Mouse (Mus musculus): Measurements from ENCODE around the gene Akirin2. TPM values are rescaled to one million over a fixed set of nuclear protein-coding genes. Genes with fewer than 3 reads are reported as not detected.
"Not testable (repeated sequence)": the region's sequence is repeated elsewhere in the genome, so short reads cannot be mapped to it uniquely, and the experiment has no call there.

Gene Akirin2
- polyA plus RNA-seq, 1 experiment from 2014 or later, result 14.7 TPM

- no peaks in the 10 kb centered on the region for H3K27me3 ChIP-seq (ENCODE audit: control insufficient read depth, insufficient read depth, low read length)
- no peak overlapping the region for H3K9ac ChIP-seq (ENCODE audit: low read length)
- H3K4me3 ChIP-seq (replicated peaks; ENCODE audit: low read length), result no peak overlapping the region
- WGBS, result 76% methylated on average over 1 of the region's 1 CpGs
- H3K4me2 ChIP-seq (ENCODE audit: low read depth, low read length), result no peak overlapping the region
- no peaks in the 10 kb centered on the region for H3K4me1 ChIP-seq (ENCODE audit: control insufficient read depth, insufficient read depth, low read length)
- no peak for ATAC-seq (ENCODE audit: insufficient read depth, low FRiP score)
- peaks cover 27% of the 10 kb centered on the region; the same call in 1 of the 2 replicates for H3K36me3 ChIP-seq (ENCODE audit: control insufficient read depth, insufficient read depth, low read length)
- H3K27ac ChIP-seq (ENCODE audit: low read length), result no peak overlapping the region
- no peaks in the 10 kb centered on the region for H3K9me3 ChIP-seq (replicated peaks; ENCODE audit: control insufficient read depth, low read length)
Observed at GRCm38 (mm10) chr4:34579215-34579614, 28.5 kb downstream of the Akirin2 start.

- H3K4me3 ChIP-seq (replicated peaks; ENCODE audit: low read length); H3K4me2 ChIP-seq (ENCODE audit: low read depth, low read length); H3K9me3 ChIP-seq (replicated peaks; ENCODE audit: control insufficient read depth, low read length); H3K27ac ChIP-seq (ENCODE audit: low read length); ATAC-seq (ENCODE audit: insufficient read depth, low FRiP score); H3K27me3 ChIP-seq (ENCODE audit: control insufficient read depth, insufficient read depth, low read length); H3K4me1 ChIP-seq (ENCODE audit: control insufficient read depth, insufficient read depth, low read length); H3K9ac ChIP-seq (ENCODE audit: low read length): not testable (repeated sequence)
- peaks cover 16% of the 10 kb centered on the region; the same call in 1 of the 2 replicates for H3K36me3 ChIP-seq (ENCODE audit: control insufficient read depth, insufficient read depth, low read length)
- WGBS, result 84% methylated on average over 1 of the region's 1 CpGs
Observed at GRCm38 (mm10) chr4:34581489-34581888, 30.8 kb downstream of the Akirin2 start.

- ATAC-seq (ENCODE audit: insufficient read depth, low FRiP score), result no peak
- Histone ChIP-seq H3K36me3 (ENCODE audit: control insufficient read depth, insufficient read depth, low read length) (peaks cover 11% of the 10 kb centered on the region; the same call in 1 of the 2 replicates), H3K27me3 (ENCODE audit: control insufficient read depth, insufficient read depth, low read length) (no peaks in the 10 kb centered on the region), H3K4me1 (ENCODE audit: control insufficient read depth, insufficient read depth, low read length) (no peaks in the 10 kb centered on the region), H3K4me2 (ENCODE audit: low read depth, low read length) (no peak overlapping the region), H3K9ac (ENCODE audit: low read length) (no peak overlapping the region), H3K4me3 (replicated peaks; ENCODE audit: low read length) (no peak overlapping the region), H3K9me3 (replicated peaks; ENCODE audit: control insufficient read depth, low read length) (no peaks in the 10 kb centered on the region), H3K27ac (ENCODE audit: low read length) (no peak overlapping the region)
- WGBS, result 65% methylated on average over 7 of the region's 7 CpGs
Observed at GRCm38 (mm10) chr4:34581990-34582389, 31.3 kb downstream of the Akirin2 start.

GRCm38 (mm10) chr4:34582476-34582875 is 31.7 kb downstream of the Akirin2 start:
- Histone ChIP-seq H3K27ac (ENCODE audit: low read length) (no peak overlapping the region), H3K9me3 (replicated peaks; ENCODE audit: control insufficient read depth, low read length) (no peaks in the 10 kb centered on the region), H3K36me3 (ENCODE audit: control insufficient read depth, insufficient read depth, low read length) (peaks cover 9% of the 10 kb centered on the region; the same call in 1 of the 2 replicates), H3K4me2 (ENCODE audit: low read depth, low read length) (no peak overlapping the region), H3K27me3 (ENCODE audit: control insufficient read depth, insufficient read depth, low read length) (no peaks in the 10 kb centered on the region), H3K4me3 (replicated peaks; ENCODE audit: low read length) (no peak overlapping the region), H3K4me1 (ENCODE audit: control insufficient read depth, insufficient read depth, low read length) (no peaks in the 10 kb centered on the region), H3K9ac (ENCODE audit: low read length) (no peak overlapping the region)
- peak; percentile 60; the same call in 1 of the 2 replicates for ATAC-seq (ENCODE audit: insufficient read depth, low FRiP score)
- 55% methylated on average over 5 of the region's 5 CpGs for WGBS

- Histone ChIP-seq H3K27ac (ENCODE audit: low read length) (no peak overlapping the region), H3K9me3 (replicated peaks; ENCODE audit: control insufficient read depth, low read length) (no peaks in the 10 kb centered on the region), H3K4me2 (ENCODE audit: low read depth, low read length) (no peak overlapping the region), H3K9ac (ENCODE audit: low read length) (no peak overlapping the region), H3K4me1 (ENCODE audit: control insufficient read depth, insufficient read depth, low read length) (no peaks in the 10 kb centered on the region), H3K4me3 (replicated peaks; ENCODE audit: low read length) (no peak overlapping the region), H3K36me3 (ENCODE audit: control insufficient read depth, insufficient read depth, low read length) (peaks cover 9% of the 10 kb centered on the region; the same call in 1 of the 2 replicates), H3K27me3 (ENCODE audit: control insufficient read depth, insufficient read depth, low read length) (no peaks in the 10 kb centered on the region)
- 89% methylated on average over 3 of the region's 3 CpGs for WGBS
- ATAC-seq (ENCODE audit: insufficient read depth, low FRiP score), result no peak
Observed at GRCm38 (mm10) chr4:34583427-34583826, 32.7 kb downstream of the Akirin2 start.

- H3K9me3 ChIP-seq (replicated peaks; ENCODE audit: control insufficient read depth, low read length), result no peaks in the 10 kb centered on the region
- no peak overlapping the region for H3K4me3 ChIP-seq (replicated peaks; ENCODE audit: low read length)
- H3K27me3 ChIP-seq (ENCODE audit: control insufficient read depth, insufficient read depth, low read length), result no peaks in the 10 kb centered on the region
- H3K27ac ChIP-seq (ENCODE audit: low read length), result no peak overlapping the region
- ATAC-seq (ENCODE audit: insufficient read depth, low FRiP score), result no peak
- peaks cover 9% of the 10 kb centered on the region; the same call in 1 of the 2 replicates for H3K36me3 ChIP-seq (ENCODE audit: control insufficient read depth, insufficient read depth, low read length)
- no peak overlapping the region for H3K4me2 ChIP-seq (ENCODE audit: low read depth, low read length)
- H3K9ac ChIP-seq (ENCODE audit: low read length), result no peak overlapping the region
- WGBS, result 65% methylated on average over 7 of the region's 7 CpGs
- no peaks in the 10 kb centered on the region for H3K4me1 ChIP-seq (ENCODE audit: control insufficient read depth, insufficient read depth, low read length)
Observed at GRCm38 (mm10) chr4:34584871-34585607, 34.3 kb downstream of the Akirin2 start.

- WGBS, result 95% methylated on average over 6 of the region's 6 CpGs
- ATAC-seq (ENCODE audit: insufficient read depth, low FRiP score), result no peak
- Histone ChIP-seq H3K36me3 (ENCODE audit: control insufficient read depth, insufficient read depth, low read length) (peaks cover 7% of the 10 kb centered on the region; the same call in 1 of the 2 replicates), H3K9me3 (replicated peaks; ENCODE audit: control insufficient read depth, low read length) (no peaks in the 10 kb centered on the region), H3K9ac (ENCODE audit: low read length) (no peak overlapping the region), H3K27ac (ENCODE audit: low read length) (no peak overlapping the region), H3K27me3 (ENCODE audit: control insufficient read depth, insufficient read depth, low read length) (no peaks in the 10 kb centered on the region), H3K4me1 (ENCODE audit: control insufficient read depth, insufficient read depth, low read length) (no peaks in the 10 kb centered on the region), H3K4me3 (replicated peaks; ENCODE audit: low read length) (no peak overlapping the region), H3K4me2 (ENCODE audit: low read depth, low read length) (no peak overlapping the region)
Observed at GRCm38 (mm10) chr4:34603123-34603522, 52.4 kb downstream of the Akirin2 start.

GRCm38 (mm10) chr4:34606658-34607057 is 55.9 kb downstream of the Akirin2 start:
- Histone ChIP-seq H3K9me3 (replicated peaks; ENCODE audit: control insufficient read depth, low read length) (no peaks in the 10 kb centered on the region), H3K4me1 (ENCODE audit: control insufficient read depth, insufficient read depth, low read length) (no peaks in the 10 kb centered on the region), H3K4me3 (replicated peaks; ENCODE audit: low read length) (no peak overlapping the region), H3K9ac (ENCODE audit: low read length) (no peak overlapping the region), H3K27ac (ENCODE audit: low read length) (no peak overlapping the region), H3K36me3 (ENCODE audit: control insufficient read depth, insufficient read depth, low read length) (peaks cover 7% of the 10 kb centered on the region; the same call in 1 of the 2 replicates), H3K27me3 (ENCODE audit: control insufficient read depth, insufficient read depth, low read length) (no peaks in the 10 kb centered on the region), H3K4me2 (ENCODE audit: low read depth, low read length) (no peak overlapping the region)
- WGBS, result 94% methylated on average over 10 of the region's 10 CpGs
- no peak for ATAC-seq (ENCODE audit: insufficient read depth, low FRiP score)

GRCm38 (mm10) chr4:34613571-34614145 is 62.9 kb downstream of the Akirin2 start:
- no peaks in the 10 kb centered on the region for H3K27me3 ChIP-seq (ENCODE audit: control insufficient read depth, insufficient read depth, low read length)
- peak overlapping the region; percentile 78 for H3K4me3 ChIP-seq (replicated peaks; ENCODE audit: low read length)
- H3K36me3 ChIP-seq (ENCODE audit: control insufficient read depth, insufficient read depth, low read length), result no peaks in the 10 kb centered on the region
- peak overlapping the region; percentile 23; the same call in 1 of the 2 replicates for H3K27ac ChIP-seq (ENCODE audit: low read length)
- 60% methylated on average over 6 of the region's 6 CpGs for WGBS
- no peaks in the 10 kb centered on the region for H3K9me3 ChIP-seq (replicated peaks; ENCODE audit: control insufficient read depth, low read length)
- ATAC-seq (ENCODE audit: insufficient read depth, low FRiP score), result no peak
- peaks cover 20% of the 10 kb centered on the region for H3K4me1 ChIP-seq (ENCODE audit: control insufficient read depth, insufficient read depth, low read length)
- peak overlapping the region; percentile 68 for H3K4me2 ChIP-seq (ENCODE audit: low read depth, low read length)
- H3K9ac ChIP-seq (ENCODE audit: low read length), result peak overlapping the region; percentile 88
